Mouse (Mus musculus) midbrain, embryonic 14.5 days (tissue): ENCODE measurements around the gene Vwf. TPM values are rescaled to one million over a fixed set of nuclear protein-coding genes. Genes with fewer than 3 reads are reported as not detected.

Experiments
- ATAC-seq: fragments of 200-750 bp; cut with Nextera tagmentation; 2 replicates; pipeline ENCODE4 v1.8.0; 2017; ENCODE audit warnings: moderate number of reproducible peaks, moderate library complexity; ENCODE audit not compliant: low FRiP score, low TSS enrichment
- DNase-seq: peaks from one replicate; pipeline ENCODE4 v3.0.0-alpha.2; 2015
- H3K27ac ChIP-seq: fragments of 300-500 bp; sonication (generic); replicated peaks from 2 replicates; pipeline ENCODE4 v1.5.1; 2014; ENCODE audit warnings: mild to moderate bottlenecking, low read depth, low read length, moderate library complexity
- H3K27me3 ChIP-seq: fragments of 300-500 bp; sonication (generic); 2 replicates; pipeline ENCODE4 v1.6.1; 2014; ENCODE audit warnings: low read length, control low read depth, mixed read lengths; ENCODE audit not compliant: control insufficient read depth, insufficient read depth
- H3K36me3 ChIP-seq: fragments of 300-500 bp; sonication (generic); 2 replicates; pipeline ENCODE4 v1.6.1; 2014; ENCODE audit warnings: low read length, control low read depth; ENCODE audit not compliant: control insufficient read depth, insufficient read depth
- H3K4me1 ChIP-seq: fragments of 300-500 bp; sonication (generic); 2 replicates; pipeline ENCODE4 v1.6.1; 2014; ENCODE audit warnings: mild to moderate bottlenecking, antibody characterized with exemption, low read length, control low read depth; ENCODE audit not compliant: control insufficient read depth, insufficient read depth
- H3K4me2 ChIP-seq: fragments of 300-500 bp; sonication (generic); 2 replicates; pipeline ENCODE4 v1.6.1; 2014; ENCODE audit warnings: mild to moderate bottlenecking, low read length, moderate library complexity
- H3K4me3 ChIP-seq: fragments of 300-500 bp; sonication (generic); replicated peaks from 2 replicates; pipeline ENCODE4 v1.5.1; 2014; ENCODE audit warnings: low read depth, low read length
- H3K9ac ChIP-seq: fragments of 300-500 bp; sonication (generic); replicated peaks from 2 replicates; pipeline ENCODE4 v1.6.1; 2014; ENCODE audit warnings: mild to moderate bottlenecking, low read length, moderate library complexity
- H3K9me3 ChIP-seq: fragments of 300-500 bp; sonication (generic); 2 replicates; pipeline ENCODE4 v1.6.1; 2016; ENCODE audit warnings: low read length, control low read depth, mixed read lengths; ENCODE audit not compliant: control insufficient read depth
- WGBS: fragments of 180-500 bp; shearing (Covaris S2); extraction: QIAGEN DNeasy Blood & Tissue Kit; methylation state at CpG from one replicate; pipeline ENCODE4 v1.1.7; 2014; 5-methylcytosine and 5-hydroxymethylcytosine counted together
- polyA plus RNA-seq: library from polyadenylated mRNA; unstranded; fragments of >200 nt; fragmentation: Nextera tagmentation; extraction: Ambion mirVana; gene quantifications from 2 replicates; pipeline ENCODE4 v1.2.1, GENCODE M21; 2014

Vwf gene
- polyA plus RNA-seq, 1 experiment from 2014 or later: 10.0 TPM

DNA sequence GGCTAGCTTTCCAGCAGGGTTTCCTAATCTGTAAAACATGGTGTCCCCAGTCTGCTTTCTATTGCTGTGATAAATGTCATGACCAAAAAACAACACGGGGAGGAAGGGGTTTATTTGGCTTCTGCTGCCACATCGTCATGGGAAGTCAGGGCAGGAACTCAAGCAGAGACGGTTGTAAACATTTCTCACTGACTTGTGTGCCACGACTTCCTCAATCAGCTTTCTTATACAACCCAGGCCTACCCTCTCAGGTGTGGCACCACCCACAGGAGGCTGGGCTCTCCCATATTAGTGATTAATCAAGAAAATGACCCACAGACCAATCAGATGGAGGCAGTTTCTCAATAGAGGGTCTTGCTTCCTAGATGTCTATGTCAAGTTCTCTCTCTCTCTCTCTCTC is 48.3 kb downstream of the Vwf start:
- no peaks in the 10 kb centered on the region for H3K4me1 ChIP-seq
- ATAC-seq: no peak
- DNase-seq: no peak
- no peak overlapping the region for H3K9ac ChIP-seq
- H3K4me2 ChIP-seq: no peak overlapping the region
- H3K9me3 ChIP-seq: no peaks in the 10 kb centered on the region
- 80% methylated on average over 4 of the region's 4 CpGs for WGBS
- no peak overlapping the region for H3K27ac ChIP-seq
- no peaks in the 10 kb centered on the region for H3K36me3 ChIP-seq
- no peaks in the 10 kb centered on the region for H3K27me3 ChIP-seq
- H3K4me3 ChIP-seq: no peak overlapping the region

GRCm38 (mm10) chr6:125596701-125597318 is 50.2 kb downstream of the Vwf start:
- H3K4me3 ChIP-seq: no peak overlapping the region
- no peak for DNase-seq
- WGBS: 24% methylated on average over 16 of the region's 16 CpGs
- H3K4me2 ChIP-seq: no peak overlapping the region
- no peaks in the 10 kb centered on the region for H3K9me3 ChIP-seq
- no peaks in the 10 kb centered on the region for H3K27me3 ChIP-seq
- no peaks in the 10 kb centered on the region for H3K4me1 ChIP-seq
- H3K9ac ChIP-seq: no peak overlapping the region
- H3K36me3 ChIP-seq: no peaks in the 10 kb centered on the region
- no peak overlapping the region for H3K27ac ChIP-seq
- ATAC-seq: no peak

DNA sequence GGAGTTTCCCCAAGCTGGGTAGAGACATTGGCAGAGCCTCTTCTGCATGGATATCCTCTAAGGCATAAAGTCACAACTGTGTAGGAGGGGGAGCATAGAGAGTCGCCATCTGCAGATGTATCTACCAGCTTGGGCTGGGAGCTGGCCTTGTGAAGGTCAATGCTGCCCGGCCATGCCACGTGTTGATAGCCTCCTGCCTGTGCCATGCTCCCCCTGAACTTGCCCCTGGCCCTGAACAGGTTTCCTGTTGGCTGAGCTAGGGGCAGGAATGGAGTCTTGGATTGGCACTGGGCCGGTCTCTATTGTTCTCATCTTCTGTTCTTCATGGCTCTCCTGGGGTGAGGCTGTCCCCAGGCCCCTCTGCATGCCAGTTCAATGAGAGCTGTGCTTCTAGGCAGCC is 51.1 kb downstream of the Vwf start:
- Histone ChIP-seq H3K36me3 (no peaks in the 10 kb centered on the region), H3K9me3 (no peaks in the 10 kb centered on the region), H3K9ac (no peak overlapping the region), H3K4me2 (no peak overlapping the region), H3K27ac (no peak overlapping the region), H3K4me3 (no peak overlapping the region), H3K27me3 (no peaks in the 10 kb centered on the region), H3K4me1 (no peaks in the 10 kb centered on the region)
- ATAC-seq (no peak), DNase-seq (no peak)
- WGBS: 87% methylated on average over 4 of the region's 4 CpGs

GRCm38 (mm10) chr6:125600036-125600558 is 53.5 kb downstream of the Vwf start:
- Histone ChIP-seq H3K27ac (no peak overlapping the region), H3K27me3 (no peaks in the 10 kb centered on the region), H3K4me2 (no peak overlapping the region), H3K9ac (no peak overlapping the region), H3K9me3 (no peaks in the 10 kb centered on the region), H3K4me3 (no peak overlapping the region), H3K36me3 (no peaks in the 10 kb centered on the region), H3K4me1 (no peaks in the 10 kb centered on the region)
- ATAC-seq (no peak), DNase-seq (peak; percentile 91)
- WGBS: 42% methylated on average over 9 of the region's 9 CpGs

DNA sequence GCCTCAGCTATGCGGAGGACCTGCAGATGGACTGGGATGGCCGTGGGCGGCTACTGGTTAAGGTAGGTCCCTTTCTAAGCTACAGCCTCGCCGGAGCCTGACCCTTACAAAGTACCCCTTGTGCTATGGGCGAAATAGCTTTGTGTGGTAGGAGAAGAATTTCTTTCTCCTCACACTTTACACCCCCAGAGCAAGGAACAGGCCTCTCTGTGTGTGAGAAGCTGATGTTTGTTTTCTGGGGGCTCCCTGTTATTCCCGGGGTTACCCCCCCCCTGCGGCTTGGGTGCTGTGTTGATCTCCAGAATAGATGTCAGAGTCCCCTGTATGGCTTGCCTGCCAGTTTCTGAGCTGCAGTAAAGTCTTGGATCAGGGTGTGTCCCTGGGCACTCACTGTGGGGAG is 54.1 kb downstream of the Vwf start:
- no peak overlapping the region for H3K27ac ChIP-seq
- WGBS: 81% methylated on average over 8 of the region's 8 CpGs
- no peaks in the 10 kb centered on the region for H3K27me3 ChIP-seq
- H3K9ac ChIP-seq: no peak overlapping the region
- no peaks in the 10 kb centered on the region for H3K36me3 ChIP-seq
- no peaks in the 10 kb centered on the region for H3K4me1 ChIP-seq
- H3K4me3 ChIP-seq: no peak overlapping the region
- ATAC-seq (no peak), DNase-seq (no peak)
- no peaks in the 10 kb centered on the region for H3K9me3 ChIP-seq
- no peak overlapping the region for H3K4me2 ChIP-seq

- DNase-seq: no peak
- no peaks in the 10 kb centered on the region for H3K36me3 ChIP-seq
- 75% methylated on average over 4 of the region's 4 CpGs for WGBS
Observed at GRCm38 (mm10) chr6:125601190-125601589, 54.6 kb downstream of the Vwf start.

GRCm38 (mm10) chr6:125601748-125602147 is 55.2 kb downstream of the Vwf start:
- H3K27ac ChIP-seq: no peak overlapping the region
- no peak for ATAC-seq
- no peak overlapping the region for H3K4me2 ChIP-seq
- 84% methylated on average over 5 of the region's 5 CpGs for WGBS
- no peak overlapping the region for H3K9ac ChIP-seq
- no peaks in the 10 kb centered on the region for H3K27me3 ChIP-seq
- DNase-seq: no peak
- no peaks in the 10 kb centered on the region for H3K9me3 ChIP-seq
- no peaks in the 10 kb centered on the region for H3K36me3 ChIP-seq
- no peaks in the 10 kb centered on the region for H3K4me1 ChIP-seq
- no peak overlapping the region for H3K4me3 ChIP-seq

More at GRCm38 (mm10) chr6:125601190-125601589, 54.6 kb downstream of the Vwf start:
- Histone ChIP-seq H3K27ac (no peak overlapping the region), H3K27me3 (no peaks in the 10 kb centered on the region), H3K9me3 (no peaks in the 10 kb centered on the region), H3K4me3 (no peak overlapping the region), H3K4me2 (no peak overlapping the region), H3K4me1 (no peaks in the 10 kb centered on the region), H3K9ac (no peak overlapping the region)
- no peak for ATAC-seq

DNA sequence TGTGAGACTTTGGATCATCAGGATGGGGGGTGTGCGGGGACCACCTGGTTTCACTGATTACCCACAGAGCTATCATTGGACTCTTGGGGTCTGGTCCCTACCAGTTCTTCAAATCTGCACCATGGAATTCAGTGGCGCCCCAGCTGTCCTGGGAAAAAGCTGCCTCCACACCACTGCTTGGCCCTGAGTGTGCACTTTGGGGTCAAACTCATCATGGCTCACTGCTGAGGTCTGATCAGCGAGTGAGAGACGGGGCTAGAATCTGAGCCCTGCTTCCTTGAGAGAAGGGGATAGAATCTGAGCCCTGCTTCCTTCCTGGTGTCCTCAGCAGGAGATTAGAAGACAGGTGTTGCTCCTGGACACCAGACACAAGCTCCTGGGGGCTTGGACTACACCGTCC is 55.8 kb downstream of the Vwf start:
- Histone ChIP-seq H3K4me2 (no peak overlapping the region), H3K9ac (no peak overlapping the region), H3K9me3 (no peaks in the 10 kb centered on the region), H3K36me3 (no peaks in the 10 kb centered on the region), H3K27ac (no peak overlapping the region), H3K27me3 (no peaks in the 10 kb centered on the region), H3K4me1 (no peaks in the 10 kb centered on the region), H3K4me3 (no peak overlapping the region)
- 83% methylated on average over 5 of the region's 5 CpGs for WGBS
- ATAC-seq (no peak), DNase-seq (no peak)

DNA sequence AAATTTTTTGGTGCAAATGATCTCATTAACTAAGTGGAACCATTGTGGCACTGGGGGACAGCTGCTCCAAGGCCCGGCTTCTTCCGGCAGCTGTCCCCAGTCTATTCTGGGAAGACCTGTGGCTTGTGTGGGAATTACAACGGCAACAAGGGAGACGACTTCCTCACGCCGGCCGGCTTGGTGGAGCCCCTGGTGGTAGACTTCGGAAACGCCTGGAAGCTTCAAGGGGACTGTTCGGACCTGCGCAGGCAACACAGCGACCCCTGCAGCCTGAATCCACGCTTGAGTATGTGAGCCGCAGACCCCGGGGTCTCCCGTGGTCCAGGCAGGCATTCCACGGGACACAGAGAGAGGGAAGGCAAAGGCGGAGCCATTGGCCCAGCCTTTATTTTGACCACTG is 56.7 kb downstream of the Vwf start:
- DNase-seq: peak; percentile 84
- WGBS: 5% methylated on average over 18 of the region's 18 CpGs

More for the DNA sequence above, 56.7 kb downstream of the Vwf start:
- Histone ChIP-seq H3K9ac (no peak overlapping the region), H3K27ac (no peak overlapping the region), H3K9me3 (no peaks in the 10 kb centered on the region), H3K36me3 (no peaks in the 10 kb centered on the region), H3K27me3 (no peaks in the 10 kb centered on the region), H3K4me3 (no peak overlapping the region), H3K4me2 (peak overlapping the region; percentile 21), H3K4me1 (no peaks in the 10 kb centered on the region)
- peak; percentile 35; the same call in 1 of the 2 replicates for ATAC-seq
